Mouse (Mus musculus): ENCODE data around the gene Ints5. TPM values are rescaled to one million over a fixed set of nuclear protein-coding genes. Genes with fewer than 3 reads are reported as not detected.
A peak's percentile ranks its signal among the peaks of the same experiment; 100 is the strongest.
"Not testable (repeated sequence)": the region's sequence is repeated elsewhere in the genome, so short reads cannot be mapped to it uniquely, and the experiment has no call there.

Gene Ints5
- 10 to 100 TPM; 25.2 to 26.3 TPM for total RNA-seq (2021)

GRCm38 (mm10) chr19:8892829-8893766 is at the start of gene Ints5:
Gene Ints5, plus strand, starts transcription at chr19:8893005.
- peak; percentile 87 for DNase-seq

DNA sequence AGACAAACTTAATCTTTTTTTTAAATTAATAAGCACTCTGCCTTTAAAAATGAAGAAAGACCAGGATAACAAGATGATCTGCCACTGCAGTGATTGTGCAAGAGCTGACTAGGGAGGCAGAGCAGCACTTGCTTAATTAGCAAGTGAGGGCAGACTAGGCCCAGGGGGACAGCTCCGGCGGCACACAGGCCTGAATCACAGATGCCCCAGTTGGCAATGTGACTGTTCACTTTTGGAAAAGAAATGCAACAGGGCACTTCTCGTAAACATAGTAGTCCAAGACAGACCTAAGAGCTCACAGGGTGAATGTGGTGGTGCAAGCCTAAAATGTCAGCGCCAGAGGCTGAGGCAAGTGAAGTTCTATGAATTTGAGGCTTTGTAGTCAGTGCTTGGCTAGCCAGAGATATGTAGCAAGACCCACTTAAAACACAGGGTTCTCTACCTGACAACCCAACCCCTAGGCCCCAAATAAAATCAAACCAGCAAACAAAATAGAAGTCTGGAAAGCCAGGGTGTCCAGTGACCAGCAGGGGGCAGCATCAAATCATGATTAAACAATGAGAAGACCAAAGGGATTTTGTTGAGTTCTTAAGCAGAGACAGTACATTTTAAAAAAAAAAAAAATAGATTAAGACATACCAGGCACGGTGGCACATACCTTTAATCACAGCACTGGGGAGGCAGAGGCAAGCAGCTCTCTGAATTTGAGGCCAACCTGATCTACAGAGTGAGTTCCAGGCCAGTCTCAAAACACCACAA is 48.3 kb upstream of the Ints5 start:
- DNase-seq = peak; percentile 55 to 69

- no peak for DNase-seq
Observed at GRCm38 (mm10) chr19:8848356-8848755, 44.4 kb upstream of the Ints5 start.

DNA sequence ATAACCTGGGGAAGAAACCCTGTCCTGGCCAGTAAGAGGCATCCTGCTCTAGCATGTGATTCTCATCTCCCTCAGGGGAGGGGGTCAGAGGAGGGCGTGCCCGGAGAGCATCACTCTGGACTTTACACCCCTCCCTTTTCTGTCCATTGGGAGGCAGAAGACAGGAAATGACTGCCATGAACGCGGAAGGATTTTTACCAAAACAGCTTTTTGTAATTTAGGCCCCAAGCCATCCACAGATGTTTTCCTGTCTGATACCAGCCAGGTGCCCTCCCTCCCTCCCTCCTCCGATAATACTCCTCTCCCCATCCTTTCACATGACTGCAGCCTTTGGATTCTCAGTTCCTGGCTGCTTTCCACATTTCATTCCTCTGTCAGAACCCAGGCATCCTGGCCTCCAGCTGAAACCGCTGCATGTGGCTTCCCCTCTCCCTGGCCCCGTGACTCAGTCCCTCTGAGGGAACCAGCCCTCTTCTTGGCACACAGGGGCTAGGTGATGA is 42.4 kb upstream of the Ints5 start, which contains the start of gene Lrrn4cl:
Gene Lrrn4cl, plus strand, starts transcription at position 367 of the 500 bp plus-strand sequence.
- DNase-seq = no peak

DNA sequence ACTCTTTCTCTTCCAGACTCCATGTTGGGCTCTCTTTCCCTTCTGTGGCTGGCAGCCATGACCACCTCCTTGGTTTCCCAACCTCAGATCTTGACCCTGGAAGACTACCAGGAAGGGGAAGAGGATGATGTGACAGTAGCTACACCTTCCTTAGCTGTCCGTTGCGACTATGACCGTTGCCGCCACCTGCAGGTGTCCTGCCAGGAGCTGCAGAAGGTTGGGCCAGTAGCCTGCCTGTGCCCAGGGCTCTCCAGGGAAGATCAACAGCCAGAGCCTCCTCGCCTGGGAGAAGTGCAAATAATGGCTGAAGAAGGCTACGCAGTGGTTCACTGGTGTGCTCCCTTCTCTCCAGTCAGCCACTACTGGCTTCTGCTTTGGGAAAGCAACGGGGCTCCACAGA is 41.2 kb upstream of the Ints5 start:
- DNase-seq = no peak

DNA sequence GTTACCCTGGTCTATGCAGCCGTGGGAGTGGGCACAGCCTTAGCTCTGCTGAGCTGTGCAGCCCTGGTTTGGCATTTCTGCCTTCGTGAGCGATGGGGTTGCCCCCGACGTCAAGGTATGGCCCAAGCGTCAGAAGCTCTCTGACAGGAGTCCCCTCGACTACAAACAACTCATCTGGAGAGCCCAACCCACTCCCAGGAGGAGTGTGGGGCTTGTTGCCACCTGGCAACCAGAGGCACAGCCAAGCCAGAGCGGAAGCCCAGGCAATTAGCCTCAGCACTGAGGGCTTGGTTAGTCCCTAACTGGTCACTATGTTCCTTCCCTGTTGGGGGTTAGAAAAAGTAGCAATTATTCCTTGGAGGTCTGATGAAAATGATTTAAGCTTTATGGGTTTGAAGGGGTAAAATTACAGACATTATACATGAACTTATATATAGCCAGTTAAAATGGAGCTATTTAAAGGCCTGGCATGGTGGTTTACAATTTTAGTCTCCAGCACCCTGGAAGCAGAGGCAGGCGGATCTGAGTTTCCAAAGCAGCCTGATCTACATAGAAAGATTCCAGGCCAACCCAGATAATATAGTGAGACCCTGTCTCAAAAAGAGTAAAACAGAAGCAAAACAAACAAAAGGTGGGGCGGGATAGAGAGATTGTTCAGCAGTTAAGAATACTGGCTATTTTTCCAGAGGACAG is 40.4 kb upstream of the Ints5 start:
- no peak for DNase-seq

DNA sequence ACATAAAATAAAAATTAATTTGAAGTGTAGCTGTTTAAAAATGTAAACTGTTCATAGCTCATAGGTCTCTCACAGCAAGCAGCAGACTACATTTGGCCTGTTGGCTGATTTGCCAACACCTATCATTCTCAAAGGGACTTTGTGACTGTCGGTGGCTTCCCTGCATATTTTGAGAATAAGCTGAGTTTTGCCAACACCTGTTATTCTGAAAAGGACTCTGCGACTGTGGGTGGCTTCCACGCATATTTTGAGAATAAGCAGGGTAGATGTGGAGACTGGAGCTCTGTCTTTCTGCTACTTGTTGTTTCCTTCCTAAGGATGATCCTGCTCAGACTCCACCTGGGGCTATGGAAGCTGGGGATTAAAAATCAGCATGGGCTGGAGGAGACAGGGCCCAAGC is 39.7 kb upstream of the Ints5 start:
- no peak for DNase-seq

GRCm38 (mm10) chr19:8857689-8858088 is 35.1 kb upstream of the Ints5 start:
- DNase-seq = no peak

DNA sequence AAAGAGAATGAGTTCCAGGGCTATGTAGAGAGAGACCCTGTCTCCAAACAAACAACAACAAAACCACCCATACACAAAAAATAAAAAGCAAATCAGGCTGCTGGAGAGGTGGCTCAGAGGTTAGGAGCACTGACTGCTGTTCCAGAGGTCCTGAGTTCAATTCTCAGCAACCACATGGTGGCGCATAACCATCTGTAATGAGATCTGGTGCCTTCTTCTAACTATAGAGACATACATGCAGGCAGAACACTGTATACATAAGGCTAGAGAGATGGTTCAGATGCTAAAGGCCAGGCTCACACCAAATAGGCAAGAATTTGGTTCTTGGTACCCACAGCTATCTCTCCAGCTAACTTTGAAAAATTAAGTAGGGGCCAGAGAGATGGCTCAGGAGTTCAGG is 33.8 kb upstream of the Ints5 start:
- no peak for DNase-seq

GRCm38 (mm10) chr19:8864265-8864664 is 28.5 kb upstream of the Ints5 start:
- no peak for DNase-seq

DNA sequence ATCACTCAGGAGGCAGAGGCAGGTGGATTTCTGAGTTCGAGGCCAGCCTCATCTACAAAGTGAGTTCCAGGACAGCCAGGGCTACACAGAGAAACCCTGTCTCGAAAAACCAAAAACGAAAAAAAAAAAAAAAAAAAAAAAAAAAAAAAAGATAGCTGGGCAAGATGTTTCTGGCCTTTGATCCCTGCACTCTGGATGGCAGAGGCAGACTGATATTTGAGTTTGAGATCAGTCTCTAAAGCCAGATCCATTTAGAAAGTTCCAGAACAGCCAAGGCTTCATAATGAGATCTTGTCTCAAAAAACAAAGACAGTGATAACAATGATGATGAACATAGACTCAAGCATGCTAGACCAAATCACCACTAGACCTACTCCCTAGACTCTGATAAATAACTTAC is 22.4 kb upstream of the Ints5 start:
- not testable (repeated sequence) for DNase-seq

DNA sequence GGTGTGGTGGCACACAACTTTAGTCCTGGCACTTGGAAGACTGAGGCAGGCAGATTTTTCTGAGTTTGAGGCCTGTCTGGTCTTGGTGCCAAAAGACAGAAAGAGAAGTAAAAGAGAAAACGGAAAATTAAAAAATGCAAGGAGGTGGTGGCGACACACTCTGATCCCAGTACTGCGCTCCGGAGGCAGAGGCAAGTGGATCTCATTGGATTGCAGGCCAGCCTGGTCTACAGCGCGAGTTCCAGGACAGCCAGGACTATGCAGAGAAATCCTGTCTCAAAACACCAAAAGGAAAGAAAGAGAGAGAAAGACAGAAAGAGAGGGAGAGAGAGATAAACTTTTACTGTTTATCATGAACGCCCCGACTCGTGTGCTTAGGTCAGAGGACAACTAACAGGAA is 22.0 kb upstream of the Ints5 start:
- no peak for DNase-seq

GRCm38 (mm10) chr19:8871267-8872186 is 21.3 kb upstream of the Ints5 start, which contains the start of gene Ubxn1:
Gene Ubxn1, plus strand, starts transcription at chr19:8871496.
- DNase-seq = peak; percentile 99 to 100

- no peak for DNase-seq
Observed at GRCm38 (mm10) chr19:8872266-8872840, 20.5 kb upstream of the Ints5 start.

DNA sequence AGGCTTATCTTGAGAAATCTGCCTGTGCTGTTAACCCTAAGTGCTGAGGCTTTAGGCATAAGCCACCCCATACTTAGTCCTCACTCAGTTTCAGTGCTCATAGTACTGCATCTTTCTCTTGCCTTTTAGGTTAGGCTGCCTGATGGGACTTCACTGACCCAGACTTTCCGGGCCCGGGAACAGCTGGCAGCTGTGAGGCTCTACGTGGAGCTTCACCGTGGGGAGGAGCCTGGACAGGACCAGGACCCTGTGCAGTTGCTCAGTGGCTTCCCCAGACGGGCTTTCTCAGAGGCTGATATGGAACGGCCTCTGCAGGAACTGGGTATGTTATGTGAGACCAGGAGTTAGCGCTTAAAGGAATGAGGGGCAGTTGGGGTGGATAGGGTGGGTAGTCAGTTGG is 17.8 kb upstream of the Ints5 start:
- DNase-seq = no peak

GRCm38 (mm10) chr19:8880311-8881033 is 12.3 kb upstream of the Ints5 start, which contains the start of gene Uqcc3:
Gene Uqcc3, minus strand, starts transcription at chr19:8880923.
- peak; percentile 85 to 88 for DNase-seq

DNA sequence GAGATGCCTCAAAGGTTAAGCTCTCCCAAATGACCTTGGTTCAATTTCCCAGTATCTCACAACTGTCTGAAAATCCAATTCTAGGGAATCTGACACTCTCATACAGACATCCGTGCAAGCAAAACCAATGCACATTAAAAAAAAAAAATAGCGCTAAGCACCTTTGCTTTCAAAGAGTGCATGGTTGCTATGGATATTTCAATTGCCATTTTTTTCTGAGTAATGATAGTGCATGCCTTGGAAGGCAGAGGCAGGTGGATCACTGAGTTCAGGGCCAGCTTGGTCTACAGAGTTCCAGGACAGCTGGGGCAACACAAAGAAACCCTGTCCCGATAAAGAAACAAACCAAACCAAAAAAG is 11.8 kb upstream of the Ints5 start:
- DNase-seq = no peak

GRCm38 (mm10) chr19:8883616-8884015 is 9.2 kb upstream of the Ints5 start, which contains the start of the genes Lbhd1 and Gm49403:
Gene Lbhd1, plus strand, starts transcription at chr19:8883732.
Gene Gm49403, plus strand, starts transcription at chr19:8883930.
- no peak for DNase-seq

- DNase-seq = no peak
Observed at GRCm38 (mm10) chr19:8886916-8887584, 5.8 kb upstream of the Ints5 start.

Measured in layer of hippocampus, postnatal 36 days (tissue).